Mouse (Mus musculus): ENCODE measurements at regions not wholly inside any gene's neighbourhood (a gene's known extent, or its start where the extent isn't known, plus 50 kb on each side); places are given as distances from the start of the nearest gene placed in this dataset.
"Not testable (repeated sequence)": the region's sequence is repeated elsewhere in the genome, so short reads cannot be mapped to it uniquely, and the experiment has no call there.

DNA sequence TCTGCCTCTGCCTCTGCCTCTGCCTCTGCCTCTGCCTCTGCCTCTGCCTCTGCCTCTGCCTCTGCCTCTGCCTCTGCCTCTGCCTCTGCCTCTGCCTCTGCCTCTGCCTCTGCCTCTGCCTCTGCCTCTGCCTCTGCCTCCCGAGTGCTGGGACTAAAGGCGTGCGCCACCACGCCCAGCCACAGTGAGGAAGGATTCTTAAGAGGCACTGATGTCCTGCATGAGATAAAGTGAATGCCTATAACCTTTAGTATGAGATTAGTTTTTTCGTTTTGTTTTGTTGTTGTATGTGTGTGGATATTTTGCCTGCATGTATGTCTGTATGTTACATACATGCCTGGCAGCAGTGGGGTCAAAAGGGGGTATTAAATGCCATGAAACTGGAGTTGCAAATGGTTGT lies 63.2 kb downstream of the Hlx start:
- not testable (repeated sequence) for DNase-seq

- DNase-seq = peak in 1 of 2 experiments; percentile 16
Measured at GRCm38 (mm10) chr1:184668428-184668827, 64.0 kb downstream of the Hlx start.

GRCm38 (mm10) chr1:184668022-184668421 lies 64.4 kb downstream of the Hlx start:
- DNase-seq = no peak

DNA sequence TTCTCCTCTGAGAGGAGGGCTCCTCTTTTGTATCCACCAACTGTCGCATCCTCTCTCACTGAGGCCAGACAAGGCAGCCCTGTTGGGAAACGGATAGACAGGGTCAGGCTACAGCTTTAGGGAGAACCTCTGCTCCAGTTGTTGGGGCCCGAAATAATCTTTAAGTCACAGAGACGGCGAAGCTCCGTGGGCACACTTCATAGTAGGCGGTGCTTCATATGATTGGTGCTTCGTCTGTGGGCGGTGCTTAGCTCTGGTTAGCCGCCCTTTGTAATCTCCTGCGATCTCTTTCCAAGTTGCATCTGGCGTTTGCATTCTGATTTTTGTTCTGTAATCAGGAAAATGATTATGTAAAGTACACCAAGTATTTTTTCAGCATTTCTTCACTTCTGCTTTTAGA lies 67.2 kb downstream of the Hlx start:
- no peak for DNase-seq

DNA sequence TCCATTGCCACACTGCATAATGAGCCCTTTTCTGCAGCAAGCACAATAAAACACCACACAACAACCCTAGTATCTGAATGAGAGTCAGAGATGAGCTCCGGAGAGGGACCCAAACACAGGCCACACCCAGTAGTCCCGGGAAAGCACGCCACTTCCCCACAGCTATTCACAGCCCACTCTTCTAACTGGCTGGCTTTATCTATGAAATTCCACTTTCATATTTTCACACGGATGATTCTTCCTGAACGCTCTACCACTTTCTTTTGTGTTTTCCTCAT lies 68.4 kb downstream of the Hlx start:
- no peak for DNase-seq

GRCm38 (mm10) chr1:184663300-184664097 lies 68.9 kb downstream of the Hlx start:
- DNase-seq = no peak

- DNase-seq = no peak
Measured at GRCm38 (mm10) chr1:184650541-184651105, 81.8 kb downstream of the Hlx start.

DNA sequence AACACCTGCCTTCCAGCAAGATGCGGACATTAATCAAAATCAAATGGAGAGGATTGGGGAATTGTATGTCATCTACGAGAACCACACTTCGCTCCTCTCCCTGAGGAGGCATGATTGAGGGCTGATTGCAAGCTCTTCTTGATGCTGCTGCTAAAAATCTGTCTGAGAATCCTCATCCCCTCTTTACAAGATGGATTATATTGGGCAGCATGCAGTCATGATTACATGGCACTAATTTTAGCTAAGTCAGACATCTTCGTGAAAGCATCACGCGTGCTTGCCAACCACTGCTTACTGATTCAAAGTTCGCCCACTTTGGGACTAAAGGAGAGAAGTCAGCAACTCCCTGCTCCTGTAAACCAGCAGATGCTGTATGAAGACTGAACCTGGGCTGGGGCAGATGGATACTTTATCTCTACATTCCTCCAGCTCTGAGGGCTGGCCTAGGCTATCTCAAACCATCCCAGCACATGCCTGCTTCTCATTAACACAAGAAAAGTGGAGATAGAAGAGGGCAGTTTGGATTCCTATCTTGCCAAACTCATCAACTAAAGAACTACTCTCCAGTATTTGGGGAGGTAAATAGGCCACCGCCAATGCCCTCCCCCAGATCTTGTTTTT lies 84.4 kb downstream of the Hlx start:
- DNase-seq = no peak

DNA sequence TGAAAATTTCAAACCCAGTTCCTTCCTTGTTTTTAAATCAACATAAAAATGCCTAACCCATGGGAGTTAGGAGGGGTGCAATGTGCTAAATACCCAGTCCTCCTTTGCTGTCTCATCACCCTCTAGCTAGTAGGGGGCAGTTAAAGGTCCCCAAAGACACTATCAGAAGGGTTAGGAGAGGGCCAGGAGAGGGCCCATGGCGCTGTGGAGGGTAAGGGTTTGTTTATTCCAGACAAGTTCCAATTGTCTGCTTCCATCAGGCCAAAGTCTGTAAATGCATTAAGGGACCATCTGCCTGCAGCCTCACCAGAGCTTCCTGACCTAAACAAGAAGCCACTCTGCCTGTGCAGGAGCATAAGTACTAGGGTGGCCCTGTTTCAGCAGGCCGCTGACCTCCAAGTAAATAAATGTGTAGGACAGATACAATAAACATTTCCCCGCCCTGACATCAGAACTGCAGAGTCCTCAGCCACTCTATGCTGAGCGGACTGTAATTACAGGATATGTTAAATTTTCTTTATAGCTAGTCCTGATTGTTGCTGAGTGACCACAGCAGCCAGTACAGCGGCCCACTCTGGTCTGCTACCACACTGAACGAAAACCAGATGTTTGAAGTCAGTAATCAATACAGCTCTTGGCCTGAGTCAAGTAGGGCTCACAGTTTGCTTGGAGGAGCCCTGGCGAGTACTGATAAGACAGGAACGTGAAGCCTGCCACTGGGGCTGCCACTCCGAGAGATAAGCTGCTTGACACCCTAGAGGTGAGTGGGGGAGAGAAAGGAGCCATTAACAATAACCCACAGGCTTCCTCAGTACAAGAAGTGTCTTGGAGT lies 87.4 kb downstream of the Hlx start:
- no peak for DNase-seq

- no peak for DNase-seq
Measured at GRCm38 (mm10) chr1:184630695-184631475, 101.5 kb downstream of the Hlx start.

DNA sequence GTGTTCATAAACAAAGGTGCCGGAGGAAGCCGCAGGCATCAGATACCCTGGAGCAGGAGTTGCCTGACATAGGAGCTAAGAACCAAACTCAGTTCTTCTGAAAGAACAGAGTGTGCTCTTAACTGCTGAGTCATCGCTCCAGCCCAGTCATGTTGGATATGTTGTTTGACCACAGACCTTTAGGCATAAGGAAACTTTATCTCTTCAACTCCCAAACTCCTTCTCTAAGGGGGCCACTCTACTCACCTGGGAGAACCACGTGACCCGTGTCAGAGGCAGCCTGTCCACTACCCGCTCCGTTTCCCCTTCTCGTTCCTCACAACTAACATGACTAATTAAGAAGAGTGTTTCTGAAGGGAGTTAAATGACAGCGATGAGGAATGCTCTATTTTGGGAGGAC lies 103.2 kb downstream of the Hlx start:
- DNase-seq = peak in 1 of 2 experiments; percentile 30

DNA sequence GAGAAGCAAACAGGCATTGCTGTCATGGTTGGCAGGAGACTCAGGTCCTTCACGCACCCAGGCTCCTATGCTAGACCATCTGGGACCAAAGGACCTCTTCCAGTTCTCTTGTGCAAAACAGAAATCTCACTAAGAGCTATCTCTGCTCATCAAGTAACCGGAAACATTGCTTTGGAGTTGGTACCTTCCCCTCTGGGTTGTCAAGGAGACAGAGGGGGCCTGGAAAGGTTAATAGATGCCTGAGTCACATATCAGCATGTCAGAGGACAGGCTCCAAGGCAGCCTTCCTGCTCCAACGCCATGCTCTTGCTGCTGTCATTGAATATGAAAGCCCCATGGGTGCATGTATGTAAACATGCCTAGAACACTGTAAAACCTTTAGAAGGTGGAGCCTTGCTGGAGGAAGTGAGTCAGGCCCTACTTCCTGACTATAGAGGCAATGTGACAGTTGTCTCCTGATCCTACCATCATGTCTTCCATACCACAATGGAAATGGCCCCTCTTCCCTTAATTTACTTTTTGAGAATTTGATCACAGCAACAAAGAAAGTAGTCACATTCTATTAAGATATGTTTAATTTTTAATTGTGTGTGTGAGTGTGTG lies 103.8 kb downstream of the Hlx start:
- DNase-seq = no peak

DNA sequence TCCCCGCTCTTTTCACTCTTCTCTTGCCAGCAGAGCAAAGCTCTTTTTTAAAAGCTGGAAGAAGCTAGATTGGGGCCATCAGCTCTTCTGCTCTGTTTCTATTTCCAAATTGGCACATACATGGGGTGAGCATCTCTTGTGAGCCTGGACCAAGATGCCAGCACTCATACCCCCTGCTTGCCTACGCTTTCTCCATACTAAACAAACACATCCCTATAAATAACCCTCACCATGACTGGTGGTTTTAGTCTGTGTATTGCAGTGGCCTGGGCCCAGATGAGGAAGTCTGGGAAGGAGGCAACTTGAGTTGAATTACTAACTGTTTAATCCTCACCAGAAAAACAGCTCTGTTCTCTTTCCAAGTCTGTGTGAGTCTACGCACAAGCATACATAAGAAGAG lies 110.0 kb downstream of the Hlx start:
- DNase-seq = no peak

- DNase-seq = peak; percentile 38 to 58
Measured at GRCm38 (mm10) chr1:184621950-184622349, 110.5 kb downstream of the Hlx start.

DNA sequence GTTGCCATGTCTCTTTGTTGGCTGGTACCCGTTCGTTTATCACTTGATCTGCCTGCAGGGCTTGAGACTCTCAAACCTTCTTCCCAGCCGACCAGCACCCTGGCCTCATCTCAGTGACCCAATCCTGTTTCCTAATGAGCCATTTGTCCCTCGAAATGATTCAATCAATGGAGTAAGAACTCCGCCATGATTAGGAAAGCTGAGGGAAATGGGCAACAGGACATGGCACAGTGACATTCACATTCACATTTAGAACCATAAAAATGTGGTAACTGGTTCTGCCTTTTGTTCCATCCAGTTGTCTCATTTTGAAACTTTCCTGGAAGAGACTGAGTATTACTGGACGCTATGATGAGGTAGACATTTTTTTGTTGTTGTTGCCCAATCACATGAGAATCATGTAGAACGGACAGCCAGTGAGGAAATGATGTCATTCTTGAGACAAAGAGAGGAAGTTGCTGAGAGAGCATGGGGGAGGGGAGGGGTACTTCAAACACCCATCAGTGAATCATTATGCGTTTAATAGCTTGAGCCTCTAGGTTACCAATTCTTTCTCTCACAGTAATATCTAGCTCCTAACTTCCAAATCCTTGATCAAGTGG lies 114.5 kb downstream of the Hlx start:
- peak in 1 of 2 experiments; percentile 42 for DNase-seq

DNA sequence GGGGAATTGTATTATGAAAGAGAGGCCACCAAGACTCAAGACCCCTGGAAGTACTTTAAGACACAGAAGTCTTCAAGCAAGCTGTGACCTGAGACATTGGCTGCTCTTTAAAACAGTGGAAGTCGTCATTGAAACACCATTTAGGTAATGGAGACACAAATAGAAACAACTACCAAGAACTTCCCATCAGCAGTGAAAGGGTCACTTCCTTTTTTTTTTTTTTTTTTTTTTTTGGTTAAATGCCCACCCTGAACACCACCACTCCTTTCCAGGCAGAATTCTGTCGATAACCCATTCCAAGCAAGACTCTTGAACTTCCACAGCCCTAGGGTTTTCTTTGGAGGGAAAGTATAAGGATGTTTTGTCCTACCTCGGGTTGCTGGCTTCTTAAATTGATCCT lies 116.4 kb downstream of the Hlx start:
- DNase-seq = no peak

DNA sequence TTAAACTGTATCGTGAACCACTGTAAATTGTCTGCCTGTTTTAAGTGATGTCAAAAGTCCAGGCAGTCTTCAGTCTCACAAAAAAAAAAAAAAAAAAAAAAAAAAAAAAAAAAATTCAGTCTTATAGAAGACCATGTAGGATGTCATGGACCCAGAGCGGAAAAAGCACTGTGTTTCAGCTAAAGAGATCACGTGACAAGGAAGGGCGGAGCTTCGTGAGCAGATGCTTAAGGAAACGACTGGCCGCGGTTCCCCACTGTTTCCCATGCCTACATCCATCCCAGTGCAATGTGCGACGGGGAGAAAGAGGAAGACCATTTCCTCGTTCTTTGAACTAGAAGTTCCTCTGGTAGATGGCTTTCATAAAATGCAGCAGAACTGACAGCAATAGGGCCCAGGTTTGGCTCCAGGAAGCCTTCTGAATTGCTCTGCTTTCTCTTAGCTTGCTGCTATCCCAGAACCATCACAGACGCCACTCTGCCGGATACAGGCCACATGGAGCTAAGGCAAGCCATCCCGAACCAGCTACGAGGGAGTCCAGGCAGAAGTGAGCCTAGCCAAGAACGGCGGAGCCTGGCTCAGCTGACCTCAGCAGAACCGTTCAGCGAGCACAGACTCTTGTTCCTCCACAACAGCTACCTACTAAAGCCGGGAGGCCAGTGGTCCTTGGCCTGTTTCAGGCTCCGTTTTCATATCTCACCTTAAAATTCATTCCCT lies 117.6 kb downstream of the Hlx start:
- DNase-seq = peak; percentile 26 to 39

DNA sequence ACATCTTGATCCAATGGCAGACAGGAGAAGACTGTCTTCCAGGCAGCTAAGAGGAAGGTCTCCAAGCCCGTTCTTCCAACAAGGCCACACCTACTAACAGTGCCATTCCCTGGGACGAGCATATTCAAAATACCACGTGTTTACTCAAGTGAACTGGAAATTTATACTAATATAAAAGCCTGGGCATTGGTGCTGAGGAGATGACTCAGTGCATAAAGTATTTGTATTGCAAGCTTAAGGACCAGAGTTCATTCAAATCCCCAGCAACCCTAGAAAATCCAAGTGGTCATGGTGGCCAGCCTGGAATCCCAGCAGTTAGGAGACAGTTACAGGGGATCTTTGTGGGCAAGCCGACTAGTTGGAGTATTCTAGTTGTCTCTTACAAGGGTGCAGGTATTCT lies 119.5 kb downstream of the Hlx start:
- DNase-seq = no peak

DNA sequence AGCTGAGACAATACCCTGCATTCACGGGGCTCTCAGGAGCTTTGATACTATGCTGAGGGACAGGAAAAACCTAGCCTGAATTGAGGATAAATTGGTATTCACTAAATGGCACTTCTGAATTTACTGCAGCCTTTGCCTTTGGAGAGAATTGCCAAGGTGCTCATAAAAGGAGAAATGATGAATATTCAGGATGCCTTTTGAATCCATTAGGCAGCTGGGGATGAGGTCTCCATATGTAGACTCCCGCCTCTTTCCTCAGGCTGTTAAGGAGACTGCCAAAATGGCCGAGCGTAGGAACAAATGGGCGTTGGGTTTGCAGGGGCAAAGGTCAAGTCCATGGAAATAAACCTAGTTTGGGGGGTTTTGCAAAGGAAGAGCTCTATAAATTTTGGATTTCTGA lies 123.5 kb downstream of the Hlx start:
- no peak for DNase-seq

GRCm38 (mm10) chr1:184608338-184608737 lies 124.1 kb downstream of the Hlx start:
- DNase-seq = peak; percentile 21 to 24

GRCm38 (mm10) chr1:184606541-184606940 lies 125.9 kb downstream of the Hlx start:
- no peak for DNase-seq
